Mouse (Mus musculus) ES-CJ7 (cell line): ENCODE data around the gene Ddx4.

Experiments
- DNase-seq: peaks from one replicate; pipeline ENCODE4 v3.0.0; 2011; ENCODE audit warnings: low read depth, low spot score

The Ddx4 gene

GRCm38 (mm10) chr13:112652205-112652604 lies at the start of gene Ddx4:
TSS of gene Ddx4 (minus strand) at chr13:112652475.
- peak; percentile 83 for DNase-seq

- DNase-seq, result no peak
Observed at GRCm38 (mm10) chr13:112701256-112701655, 49.0 kb upstream of the Ddx4 start.

GRCm38 (mm10) chr13:112695526-112696240 lies 43.4 kb upstream of the Ddx4 start:
- DNase-seq, result peak; percentile 4

GRCm38 (mm10) chr13:112692870-112693553 lies 40.7 kb upstream of the Ddx4 start:
- no peak for DNase-seq

- DNase-seq, result no peak
Observed at GRCm38 (mm10) chr13:112686155-112686554, 33.9 kb upstream of the Ddx4 start.

GRCm38 (mm10) chr13:112683970-112684369 lies 31.7 kb upstream of the Ddx4 start:
- DNase-seq, result no peak

GRCm38 (mm10) chr13:112683312-112683711 lies 31.0 kb upstream of the Ddx4 start:
- no peak for DNase-seq

- peak; percentile 65 for DNase-seq
Observed at GRCm38 (mm10) chr13:112678154-112678553, 25.9 kb upstream of the Ddx4 start.

- peak; percentile 69 for DNase-seq
Observed at GRCm38 (mm10) chr13:112673899-112674447, 21.7 kb upstream of the Ddx4 start.

GRCm38 (mm10) chr13:112672797-112673196 lies 20.5 kb upstream of the Ddx4 start:
- no peak for DNase-seq

- DNase-seq, result peak; percentile 48
Observed at GRCm38 (mm10) chr13:112671708-112672107, 19.4 kb upstream of the Ddx4 start.

- no peak for DNase-seq
Observed at GRCm38 (mm10) chr13:112667215-112667614, 14.9 kb upstream of the Ddx4 start.

GRCm38 (mm10) chr13:112666433-112667024 lies 14.3 kb upstream of the Ddx4 start:
- DNase-seq, result no peak

- DNase-seq, result no peak
Observed at GRCm38 (mm10) chr13:112661687-112662086, 9.4 kb upstream of the Ddx4 start.

GRCm38 (mm10) chr13:112660574-112661381 lies 8.5 kb upstream of the Ddx4 start, which contains the start of gene Slc38a9:
TSS of gene Slc38a9 (plus strand) at chr13:112660751.
- DNase-seq, result peak; percentile 95

- DNase-seq, result no peak
Observed at GRCm38 (mm10) chr13:112659986-112660573, 7.8 kb upstream of the Ddx4 start.

GRCm38 (mm10) chr13:112651183-112651582 lies 1.1 kb downstream of the Ddx4 start:
- DNase-seq, result no peak

GRCm38 (mm10) chr13:112645529-112646186 lies 6.6 kb downstream of the Ddx4 start:
- no peak for DNase-seq

GRCm38 (mm10) chr13:112644996-112645395 lies 7.3 kb downstream of the Ddx4 start:
- DNase-seq, result no peak

GRCm38 (mm10) chr13:112642897-112643296 lies 9.4 kb downstream of the Ddx4 start:
- DNase-seq, result no peak

GRCm38 (mm10) chr13:112639111-112639510 lies 13.2 kb downstream of the Ddx4 start:
- DNase-seq, result no peak
